Mouse (Mus musculus) stomach, embryonic 16.5 days (tissue): ENCODE measurements around the gene Arpc4. TPM values are rescaled to one million over a fixed set of nuclear protein-coding genes. Genes with fewer than 3 reads are reported as not detected.

ENCODE experiments used
- ATAC-seq: fragments of 200-750 bp; cut with Nextera tagmentation; 2 replicates; pipeline ENCODE4 v1.8.0; 2017; ENCODE audit warnings: moderate number of reproducible peaks, moderate TSS enrichment; ENCODE audit not compliant: insufficient read depth, low FRiP score
- H3K27ac ChIP-seq: fragments of 300-500 bp; sonication (generic); 2 replicates; pipeline ENCODE4 v1.5.1; 2014; ENCODE audit warnings: low read length
- H3K27me3 ChIP-seq: fragments of 300-500 bp; sonication (generic); 2 replicates; pipeline ENCODE4 v1.6.1; 2014; ENCODE audit warnings: low read length, control low read depth, mixed read lengths; ENCODE audit not compliant: control insufficient read depth, insufficient read depth
- H3K36me3 ChIP-seq: fragments of 300-500 bp; sonication (generic); 2 replicates; pipeline ENCODE4 v1.6.1; 2014; ENCODE audit warnings: low read length; ENCODE audit not compliant: control insufficient read depth, insufficient read depth
- H3K4me1 ChIP-seq: fragments of 300-500 bp; sonication (generic); 2 replicates; pipeline ENCODE4 v1.6.1; 2014; ENCODE audit warnings: low read length, control low read depth, mixed read lengths; ENCODE audit not compliant: control insufficient read depth, insufficient read depth
- H3K4me2 ChIP-seq: fragments of 300-500 bp; sonication (generic); 2 replicates; pipeline ENCODE4 v1.6.1; 2014; ENCODE audit warnings: low read depth, low read length, mixed read lengths
- H3K4me3 ChIP-seq: fragments of 300-500 bp; sonication (generic); replicated peaks from 2 replicates; pipeline ENCODE4 v1.5.1; 2014; ENCODE audit warnings: mild to moderate bottlenecking, low read length
- H3K9ac ChIP-seq: fragments of 300-500 bp; sonication (generic); 2 replicates; pipeline ENCODE4 v1.6.1; 2014; ENCODE audit warnings: low read length
- H3K9me3 ChIP-seq: fragments of 300-500 bp; sonication (generic); replicated peaks from 2 replicates; pipeline ENCODE4 v1.6.1; 2016; ENCODE audit warnings: low read length, control low read depth; ENCODE audit not compliant: control insufficient read depth
- WGBS: fragments of 180-500 bp; shearing (Covaris S2); extraction: QIAGEN DNeasy Blood & Tissue Kit; methylation state at CpG from one replicate; pipeline ENCODE4 v1.1.7; 2014; 5-methylcytosine and 5-hydroxymethylcytosine counted together
- microRNA-seq: library from miRNA; unstranded; fragments of <30 nt; microRNA quantifications from one replicate; pipeline ENCODE4, GENCODE M21; 2016
- polyA plus RNA-seq: library from polyadenylated mRNA; unstranded; fragments of >200 nt; fragmentation: Nextera tagmentation; extraction: Ambion mirVana; gene quantifications from 2 replicates; pipeline ENCODE4 v1.2.1, GENCODE M21; 2015

The Arpc4 gene
- polyA plus RNA-seq, 1 experiment from 2014 or later, result 396 TPM

GRCm38 (mm10) chr6:113438721-113439430 lies 61.0 kb downstream of the Arpc4 start:
- H3K9ac ChIP-seq, result no peak overlapping the region
- H3K36me3 ChIP-seq, result no peaks in the 10 kb centered on the region
- H3K4me2 ChIP-seq, result no peak overlapping the region
- WGBS, result 37% methylated on average over 12 of the region's 12 CpGs
- no peak overlapping the region for H3K4me3 ChIP-seq
- H3K27me3 ChIP-seq, result no peaks in the 10 kb centered on the region
- peaks cover 7% of the 10 kb centered on the region for H3K4me1 ChIP-seq
- no peaks in the 10 kb centered on the region for H3K9me3 ChIP-seq
- H3K27ac ChIP-seq, result no peak overlapping the region
- ATAC-seq, result no peak

Small RNA genes within 50 kb of the gene (microRNA-seq; reads per million reads assigned to microRNA genes)
- gene Gm24387, result not detected

Other genes starting within 250 kb of the Arpc4 start
- gene Lhfpl4, start 182.7 kb upstream of the Arpc4 start, polyA plus RNA-seq, result 1.3 and 1.6 TPM in 2 replicates
- gene Mtmr14, start 140.3 kb upstream of the Arpc4 start, polyA plus RNA-seq, result 25.9 and 26.2 TPM in 2 replicates
- 0.06 TPM in 1 of 2 replicates, not detected in the other for gene Cpne9, start 95.8 kb upstream of the Arpc4 start, polyA plus RNA-seq
- 12.9 and 13.6 TPM in 2 replicates for gene Brpf1, start 71.0 kb upstream of the Arpc4 start, polyA plus RNA-seq
- 12.0 and 12.6 TPM in 2 replicates for gene Ogg1, start 51.1 kb upstream of the Arpc4 start, polyA plus RNA-seq
- 82.5 and 87.8 TPM in 2 replicates for gene Camk1, start 34.1 kb upstream of the Arpc4 start, polyA plus RNA-seq
- 39.6 and 44.9 TPM in 2 replicates for gene Tada3, start 232 bp upstream of the Arpc4 start, polyA plus RNA-seq
- 4.0 and 4.6 TPM in 2 replicates for gene Ttll3, start 11.1 kb downstream of the Arpc4 start, polyA plus RNA-seq
- 14.7 and 16.1 TPM in 2 replicates for gene Rpusd3, start 41.2 kb downstream of the Arpc4 start, polyA plus RNA-seq
- 3.6 and 4.2 TPM in 2 replicates for gene Cidec, start 57.6 kb downstream of the Arpc4 start, polyA plus RNA-seq
- 86.0 and 88.5 TPM in 2 replicates for gene Jagn1, start 64.5 kb downstream of the Arpc4 start, polyA plus RNA-seq
- gene Il17re, start 80.4 kb downstream of the Arpc4 start, polyA plus RNA-seq, result 21.1 and 28.9 TPM in 2 replicates
- 36.8 and 45.0 TPM in 2 replicates for gene Il17rc, start 93.3 kb downstream of the Arpc4 start, polyA plus RNA-seq
- 22.9 and 23.9 TPM in 2 replicates for gene Creld1, start 105.2 kb downstream of the Arpc4 start, polyA plus RNA-seq
- 0.19 and 0.52 TPM in 2 replicates for gene Prrt3, start 123.8 kb downstream of the Arpc4 start, polyA plus RNA-seq
- 97.6 and 99.6 TPM in 2 replicates for gene Emc3, start 153.5 kb downstream of the Arpc4 start, polyA plus RNA-seq
- gene Fancd2, start 153.6 kb downstream of the Arpc4 start, polyA plus RNA-seq, result 7.8 and 8.8 TPM in 2 replicates
- gene Fancd2os, start 222.6 kb downstream of the Arpc4 start, polyA plus RNA-seq, result 0.18 TPM in 1 of 2 replicates, not detected in the other
- 204 and 207 TPM in 2 replicates for gene Brk1, start 226.7 kb downstream of the Arpc4 start, polyA plus RNA-seq
- 34.4 and 35.9 TPM in 2 replicates for gene Vhl, start 245.8 kb downstream of the Arpc4 start, polyA plus RNA-seq